Mouse (Mus musculus) G1E (cell line): ENCODE measurements around the gene Fen1. TPM values are rescaled to one million over a fixed set of nuclear protein-coding genes. Genes with fewer than 3 reads are reported as not detected.

Experiments used
- ATAC-seq: 2 replicates; pipeline ENCODE4 v1.8.0; 2016; ENCODE audit warnings: mild to moderate bottlenecking; ENCODE audit not compliant: insufficient number of reproducible peaks, poor library complexity, low FRiP score, severe bottlenecking; ENCODE audit errors: extremely low read depth
- DNase-seq: peaks from one replicate; pipeline ENCODE4 v3.0.0; 2012; ENCODE audit warnings: low spot score
- H3K27me3 ChIP-seq: 2 replicates; pipeline ENCODE4 v1.6.1; 2012; ENCODE audit warnings: mild to moderate bottlenecking, low read length, inconsistent platforms; ENCODE audit not compliant: insufficient read depth
- H3K36me3 ChIP-seq: replicated peaks from 2 replicates; pipeline ENCODE3; 2012; ENCODE audit warnings: mild to moderate bottlenecking, inconsistent platforms
- H3K4me1 ChIP-seq: 2 replicates; pipeline ENCODE4 v1.6.1; 2012; ENCODE audit warnings: low read depth, low read length, inconsistent platforms, mixed read lengths; ENCODE audit not compliant: insufficient read depth
- H3K4me3 ChIP-seq: 2 replicates; pipeline ENCODE4 v1.5.1; 2012; ENCODE audit warnings: low read depth, mild to moderate bottlenecking, inconsistent platforms, low read length, moderate library complexity, mixed read lengths
- H3K9me3 ChIP-seq: replicated peaks from 2 replicates; pipeline ENCODE4 v1.6.1; 2012; ENCODE audit warnings: inconsistent platforms
- CTCF ChIP-seq: IDR thresholded peaks from 2 replicates; pipeline ENCODE4 v1.5.1; 2012; ENCODE audit warnings: low read depth, low read length, inconsistent platforms, mixed read lengths
- GATA1 ChIP-seq: IDR thresholded peaks from 2 replicates; pipeline ENCODE4 v1.6.1; 2012; ENCODE audit warnings: borderline replicate concordance, low read length, inconsistent platforms, mixed read lengths
- GATA2 ChIP-seq: IDR thresholded peaks from 2 replicates; pipeline ENCODE4 v1.6.1; 2012; ENCODE audit warnings: low read depth, low read length, inconsistent platforms, borderline replicate concordance
- POLR2AphosphoS5 ChIP-seq: IDR thresholded peaks from 2 replicates; pipeline ENCODE4 v1.6.1; 2012; ENCODE audit warnings: low read depth, low read length, inconsistent platforms; ENCODE audit not compliant: insufficient replicate concordance
- TAL1 ChIP-seq: conservative IDR thresholded peaks from 2 replicates; pipeline ENCODE4 v1.6.1; 2012; ENCODE audit warnings: low read depth, low read length, inconsistent platforms, mixed read lengths
- polyA plus RNA-seq: library from polyadenylated mRNA; stranded (reverse); fragments of >175 nt; gene quantifications from 2 replicates; pipeline ENCODE4 v1.2.3, GENCODE M21; 2012
- total RNA-seq, 2 experiments: library from RNA; stranded (forward) in 1 of 2; stranded (reverse) in 1 of 2; fragments of 200-1000 nt in 1 of 2; fragments of >200 nt in 1 of 2; fragmentation: Nextera tagmentation in 1 of 2; gene quantifications; 2 replicates each; pipeline ENCODE4 v1.2.3; 2014 to 2017

Gene Fen1
- total and polyA plus RNA-seq, 3 experiments: 23.1 to 167 (median 86.3) TPM

GRCm38 (mm10) chr19:10191326-10191725, 12.6 kb downstream of the Fen1 start:
- H3K4me1 ChIP-seq: peaks cover 91% of the 10 kb centered on the region
- peak overlapping the region; percentile 8; the same call in 1 of the 2 replicates for H3K4me3 ChIP-seq
- H3K36me3 ChIP-seq: peaks cover 100% of the 10 kb centered on the region
- DNase-seq: peak; percentile 61
- no peak for TF ChIP-seq CTCF
- TF ChIP-seq GATA2: no peak
- TF ChIP-seq GATA1: no peak
- no peak for TF ChIP-seq POLR2AphosphoS5
- no peak for TF ChIP-seq TAL1
- ATAC-seq: 0 out of 2 replicates have a peak, but pooled peaks have one; percentile 45
- no peaks in the 10 kb centered on the region for H3K9me3 ChIP-seq
- H3K27me3 ChIP-seq: no peaks in the 10 kb centered on the region

DNA sequence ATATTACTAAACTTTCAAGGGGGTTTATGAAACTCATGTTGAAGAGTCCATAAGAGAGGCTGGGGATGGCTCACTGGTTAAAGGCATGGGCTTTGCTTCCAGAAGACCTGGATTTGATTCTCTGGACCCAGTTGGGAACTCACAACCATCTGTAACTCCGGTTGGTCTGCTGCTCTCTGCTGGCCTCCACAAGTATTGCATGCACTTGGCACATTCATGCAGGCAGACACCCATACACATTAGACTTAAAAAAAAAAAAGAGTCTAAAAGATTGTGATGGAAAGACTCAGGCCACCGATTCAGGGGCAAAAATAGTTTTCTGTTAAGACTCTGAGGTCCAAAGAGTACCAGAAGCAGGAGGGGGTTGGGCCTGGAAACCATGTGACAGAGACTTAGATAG, 13.2 kb downstream of the Fen1 start:
- no peak for ATAC-seq
- no peak for DNase-seq
- Histone ChIP-seq H3K4me3 (no peak overlapping the region), H3K27me3 (no peaks in the 10 kb centered on the region), H3K9me3 (no peaks in the 10 kb centered on the region), H3K4me1 (peaks cover 91% of the 10 kb centered on the region), H3K36me3 (peaks cover 100% of the 10 kb centered on the region)
- TF ChIP-seq CTCF (peak; percentile 66), GATA2 (no peak)

DNA sequence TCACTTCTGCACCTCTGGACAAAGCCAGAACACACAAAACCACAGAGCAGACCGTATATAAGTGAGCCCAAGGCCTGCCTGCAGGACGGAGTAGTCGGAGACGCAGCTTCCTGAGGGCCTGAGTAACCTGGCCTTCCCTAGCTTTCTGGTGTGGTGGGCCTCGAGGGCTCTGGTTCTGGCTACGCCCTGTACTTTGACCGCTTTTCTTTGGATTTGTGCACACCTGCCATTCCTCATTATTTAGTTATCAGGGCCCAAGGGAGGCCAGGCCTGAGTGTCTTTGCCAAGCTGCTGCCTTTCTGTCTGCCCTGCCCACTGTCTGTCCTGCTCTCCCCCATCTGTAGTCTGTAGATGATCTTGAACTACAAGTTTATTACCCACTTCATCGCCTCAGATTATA, 14.0 kb downstream of the Fen1 start:
- ATAC-seq (no peak), DNase-seq (no peak)
- no peaks in the 10 kb centered on the region for H3K27me3 ChIP-seq
- peak overlapping the region; percentile 10; the same call in 1 of the 2 replicates for H3K4me3 ChIP-seq
- peaks cover 100% of the 10 kb centered on the region for H3K36me3 ChIP-seq
- no peak for TF ChIP-seq GATA1
- no peak for TF ChIP-seq POLR2AphosphoS5
- no peak for TF ChIP-seq CTCF
- TF ChIP-seq TAL1: no peak
- TF ChIP-seq GATA2: no peak
- no peaks in the 10 kb centered on the region for H3K9me3 ChIP-seq
- H3K4me1 ChIP-seq: peaks cover 95% of the 10 kb centered on the region

DNA sequence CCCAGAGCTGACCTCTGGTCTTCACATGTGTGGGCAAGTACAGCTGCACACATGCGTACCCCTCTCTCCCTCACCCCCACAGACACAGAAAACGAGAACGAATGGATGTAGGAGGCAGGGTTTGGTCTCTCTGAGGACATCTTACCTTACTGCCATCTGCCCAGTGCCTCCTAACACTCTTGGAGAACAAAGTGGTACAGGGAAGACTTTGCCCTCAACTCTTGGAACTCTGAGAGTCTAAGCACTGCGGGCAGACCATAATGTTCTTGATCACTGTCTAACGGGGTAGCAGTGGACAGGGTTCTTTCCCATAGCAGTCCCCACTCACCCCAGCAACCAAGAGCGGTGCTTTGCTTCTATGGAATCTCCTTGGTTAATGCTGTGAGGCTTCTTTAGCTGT, 14.9 kb downstream of the Fen1 start:
- H3K4me3 ChIP-seq: no peak overlapping the region
- DNase-seq (no peak), ATAC-seq (no peak)
- TF ChIP-seq GATA2 (no peak), GATA1 (no peak), CTCF (no peak), POLR2AphosphoS5 (no peak), TAL1 (no peak)
- H3K9me3 ChIP-seq: no peaks in the 10 kb centered on the region
- no peaks in the 10 kb centered on the region for H3K27me3 ChIP-seq
- H3K36me3 ChIP-seq: peaks cover 100% of the 10 kb centered on the region
- peaks cover 95% of the 10 kb centered on the region for H3K4me1 ChIP-seq

DNA sequence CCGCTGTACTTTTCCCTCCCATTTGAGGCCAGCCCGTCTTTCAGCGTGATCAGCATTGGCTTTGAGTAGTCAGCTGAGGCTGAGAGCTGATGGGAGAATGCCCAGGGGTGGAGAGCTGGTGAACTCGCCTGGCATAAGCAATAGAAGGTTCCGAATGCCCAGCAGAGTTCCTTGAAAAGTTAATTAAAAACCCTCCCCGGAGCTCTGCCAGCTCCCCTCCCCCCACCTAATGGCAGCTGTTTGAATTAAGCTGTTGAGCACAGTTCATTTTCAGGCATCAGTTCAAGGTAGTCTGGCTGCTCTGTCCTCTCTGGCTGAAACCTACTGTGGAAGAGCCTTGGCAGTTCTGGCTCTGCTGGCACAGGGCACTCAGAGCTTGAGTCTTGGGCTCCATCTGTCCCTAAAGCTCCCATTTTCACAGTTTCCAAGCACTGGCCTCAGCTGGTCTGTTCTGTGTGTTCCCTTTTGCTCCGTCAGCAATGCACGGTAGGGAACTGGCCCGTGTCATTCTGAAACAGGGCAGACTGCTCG, 15.6 kb downstream of the Fen1 start:
- H3K27me3 ChIP-seq: no peaks in the 10 kb centered on the region
- ATAC-seq: no peak
- no peak for DNase-seq
- peaks cover 92% of the 10 kb centered on the region for H3K4me1 ChIP-seq
- H3K4me3 ChIP-seq: no peak overlapping the region; the same call in 1 of the 2 replicates
- H3K9me3 ChIP-seq: no peaks in the 10 kb centered on the region
- H3K36me3 ChIP-seq: peaks cover 97% of the 10 kb centered on the region
- TF ChIP-seq TAL1: no peak

DNA sequence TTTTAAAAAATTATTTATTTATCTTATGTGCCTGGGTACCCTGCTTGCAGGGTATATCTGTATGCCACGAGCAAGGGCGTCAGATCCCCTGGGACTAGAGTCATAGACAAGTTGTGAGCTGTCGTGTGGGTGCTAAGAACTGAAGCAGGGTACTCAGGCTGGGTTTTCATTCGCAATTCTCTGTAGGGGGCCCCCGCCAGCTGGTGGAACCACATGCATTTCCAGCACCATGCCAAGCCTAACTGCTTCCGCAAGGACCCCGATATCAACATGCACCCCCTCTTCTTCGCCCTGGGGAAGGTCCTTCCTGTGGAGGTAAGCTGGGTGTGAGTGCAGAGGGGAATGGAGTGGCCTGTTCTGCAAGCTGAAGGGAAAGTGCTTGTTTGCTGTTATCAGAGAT, 17.4 kb downstream of the Fen1 start:
- DNase-seq: no peak
- TF ChIP-seq GATA1: no peak
- no peak for TF ChIP-seq POLR2AphosphoS5
- no peak for TF ChIP-seq TAL1
- no peak for TF ChIP-seq GATA2
- TF ChIP-seq CTCF: no peak
- no peaks in the 10 kb centered on the region for H3K9me3 ChIP-seq
- no peaks in the 10 kb centered on the region for H3K27me3 ChIP-seq
- H3K4me1 ChIP-seq: peaks cover 85% of the 10 kb centered on the region
- ATAC-seq: no peak
- H3K4me3 ChIP-seq: no peak overlapping the region; the same call in 1 of the 2 replicates
- peaks cover 79% of the 10 kb centered on the region for H3K36me3 ChIP-seq

DNA sequence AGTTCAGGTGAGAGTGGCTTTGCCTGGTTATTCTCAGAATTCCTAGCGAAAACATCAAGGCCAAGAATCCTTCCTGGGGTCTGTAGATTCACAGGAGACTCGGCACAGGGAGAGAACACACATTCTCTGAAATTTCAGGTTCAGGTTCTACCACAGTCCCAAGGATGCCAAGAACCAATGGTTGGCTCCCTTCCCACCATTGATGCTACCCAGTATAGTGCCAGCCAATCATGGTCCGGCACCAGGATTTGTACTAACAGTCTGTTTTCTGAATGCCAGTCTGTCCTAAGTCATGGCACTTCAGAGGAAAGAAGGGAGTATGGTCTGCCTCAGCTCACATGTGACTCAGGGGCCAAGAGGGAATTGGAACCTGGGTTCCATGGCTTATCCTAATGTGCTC, 18.1 kb downstream of the Fen1 start:
- Histone ChIP-seq H3K36me3 (peaks cover 73% of the 10 kb centered on the region), H3K4me1 (peaks cover 84% of the 10 kb centered on the region), H3K27me3 (no peaks in the 10 kb centered on the region), H3K9me3 (no peaks in the 10 kb centered on the region), H3K4me3 (no peak overlapping the region; the same call in 1 of the 2 replicates)
- no peak for ATAC-seq
- TF ChIP-seq GATA2 (no peak), TAL1 (no peak), GATA1 (no peak), CTCF (no peak), POLR2AphosphoS5 (no peak)
- DNase-seq: no peak
